Mouse (Mus musculus): ENCODE data around the gene Rcbtb2. TPM values are rescaled to one million over a fixed set of nuclear protein-coding genes. Genes with fewer than 3 reads are reported as not detected.

Rcbtb2 gene
- polyA plus RNA-seq, 1 experiment = 32.3 TPM

- Histone ChIP-seq H3K27me3 (replicated peaks; ENCODE audit: control insufficient read depth, insufficient read depth, low read length) (no peaks in the 10 kb centered on the region), H3K36me3 (ENCODE audit: control insufficient read depth, insufficient read depth, low read length) (peaks cover 7% of the 10 kb centered on the region), H3K4me3 (ENCODE audit: insufficient read depth, low read depth, low read length) (no peak overlapping the region), H3K27ac (ENCODE audit: insufficient read depth, low read depth, low read length) (no peak overlapping the region), H3K4me1 (ENCODE audit: control insufficient read depth, insufficient read depth, low read length) (no peaks in the 10 kb centered on the region)
- no peak for DNase-seq
- WGBS = 53% methylated on average over 3 of the region's 3 CpGs
- TF ChIP-seq CTCF (conservative IDR thresholded peaks at IDR 0.05; ENCODE audit: insufficient read depth, insufficient read length, low read depth, low read length) (no peak), POLR2A (IDR thresholded peaks at IDR 0.05; ENCODE audit: low read depth, low read length) (no peak)
Observed at GRCm38 (mm10) chr14:73201447-73201846, 78.6 kb downstream of the Rcbtb2 start.

GRCm38 (mm10) chr14:73204016-73204415 is 81.2 kb downstream of the Rcbtb2 start:
- H3K27me3 ChIP-seq (replicated peaks; ENCODE audit: control insufficient read depth, insufficient read depth, low read length) = no peaks in the 10 kb centered on the region
- no peak for TF ChIP-seq CTCF (conservative IDR thresholded peaks at IDR 0.05; ENCODE audit: insufficient read depth, insufficient read length, low read depth, low read length)
- TF ChIP-seq POLR2A (IDR thresholded peaks at IDR 0.05; ENCODE audit: low read depth, low read length) = no peak
- no peak overlapping the region for H3K27ac ChIP-seq (ENCODE audit: insufficient read depth, low read depth, low read length)
- H3K4me3 ChIP-seq (ENCODE audit: insufficient read depth, low read depth, low read length) = no peak overlapping the region
- peaks cover 6% of the 10 kb centered on the region for H3K36me3 ChIP-seq (ENCODE audit: control insufficient read depth, insufficient read depth, low read length)
- 63% methylated on average over 3 of the region's 3 CpGs for WGBS
- H3K4me1 ChIP-seq (ENCODE audit: control insufficient read depth, insufficient read depth, low read length) = no peaks in the 10 kb centered on the region
- no peak for DNase-seq

- peak; percentile 29 for DNase-seq
- TF ChIP-seq POLR2A (IDR thresholded peaks at IDR 0.05; ENCODE audit: low read depth, low read length) (no peak), CTCF (conservative IDR thresholded peaks at IDR 0.05; ENCODE audit: insufficient read depth, insufficient read length, low read depth, low read length) (no peak)
- H3K27me3 ChIP-seq (replicated peaks; ENCODE audit: control insufficient read depth, insufficient read depth, low read length) = no peaks in the 10 kb centered on the region
- H3K4me3 ChIP-seq (ENCODE audit: insufficient read depth, low read depth, low read length) = no peak overlapping the region
- H3K4me1 ChIP-seq (ENCODE audit: control insufficient read depth, insufficient read depth, low read length) = no peaks in the 10 kb centered on the region; the same call in 1 of the 2 replicates
- H3K36me3 ChIP-seq (ENCODE audit: control insufficient read depth, insufficient read depth, low read length) = peaks cover 6% of the 10 kb centered on the region
- no peak overlapping the region for H3K27ac ChIP-seq (ENCODE audit: insufficient read depth, low read depth, low read length)
Observed at GRCm38 (mm10) chr14:73209262-73209661, 86.4 kb downstream of the Rcbtb2 start.

- Histone ChIP-seq H3K27ac (ENCODE audit: insufficient read depth, low read depth, low read length) (no peak overlapping the region), H3K27me3 (replicated peaks; ENCODE audit: control insufficient read depth, insufficient read depth, low read length) (no peaks in the 10 kb centered on the region), H3K4me3 (ENCODE audit: insufficient read depth, low read depth, low read length) (no peak overlapping the region), H3K36me3 (ENCODE audit: control insufficient read depth, insufficient read depth, low read length) (peaks cover 6% of the 10 kb centered on the region), H3K4me1 (ENCODE audit: control insufficient read depth, insufficient read depth, low read length) (no peaks in the 10 kb centered on the region; the same call in 1 of the 2 replicates)
- 90% methylated on average over 8 of the region's 8 CpGs for WGBS
- no peak for TF ChIP-seq CTCF (conservative IDR thresholded peaks at IDR 0.05; ENCODE audit: insufficient read depth, insufficient read length, low read depth, low read length)
- TF ChIP-seq POLR2A (IDR thresholded peaks at IDR 0.05; ENCODE audit: low read depth, low read length) = no peak
- DNase-seq = no peak
Observed at GRCm38 (mm10) chr14:73210196-73210595, 87.4 kb downstream of the Rcbtb2 start.

GRCm38 (mm10) chr14:73211477-73211876 is 88.6 kb downstream of the Rcbtb2 start:
- Histone ChIP-seq H3K4me3 (ENCODE audit: insufficient read depth, low read depth, low read length) (no peak overlapping the region), H3K27me3 (replicated peaks; ENCODE audit: control insufficient read depth, insufficient read depth, low read length) (no peaks in the 10 kb centered on the region), H3K27ac (ENCODE audit: insufficient read depth, low read depth, low read length) (no peak overlapping the region), H3K36me3 (ENCODE audit: control insufficient read depth, insufficient read depth, low read length) (peaks cover 12% of the 10 kb centered on the region), H3K4me1 (ENCODE audit: control insufficient read depth, insufficient read depth, low read length) (no peaks in the 10 kb centered on the region; the same call in 1 of the 2 replicates)
- TF ChIP-seq CTCF (conservative IDR thresholded peaks at IDR 0.05; ENCODE audit: insufficient read depth, insufficient read length, low read depth, low read length) (no peak), POLR2A (IDR thresholded peaks at IDR 0.05; ENCODE audit: low read depth, low read length) (no peak)
- WGBS = 90% methylated on average over 5 of the region's 5 CpGs
- DNase-seq = no peak

GRCm38 (mm10) chr14:73217062-73217461 is 94.2 kb downstream of the Rcbtb2 start:
- no peaks in the 10 kb centered on the region for H3K4me1 ChIP-seq (ENCODE audit: control insufficient read depth, insufficient read depth, low read length)
- WGBS = 94% methylated on average over 1 of the region's 1 CpGs
- no peak for TF ChIP-seq POLR2A (IDR thresholded peaks at IDR 0.05; ENCODE audit: low read depth, low read length)
- TF ChIP-seq CTCF (conservative IDR thresholded peaks at IDR 0.05; ENCODE audit: insufficient read depth, insufficient read length, low read depth, low read length) = no peak
- no peaks in the 10 kb centered on the region for H3K27me3 ChIP-seq (replicated peaks; ENCODE audit: control insufficient read depth, insufficient read depth, low read length)
- DNase-seq = no peak
- peaks cover 9% of the 10 kb centered on the region for H3K36me3 ChIP-seq (ENCODE audit: control insufficient read depth, insufficient read depth, low read length)
- no peak overlapping the region for H3K27ac ChIP-seq (ENCODE audit: insufficient read depth, low read depth, low read length)
- no peak overlapping the region for H3K4me3 ChIP-seq (ENCODE audit: insufficient read depth, low read depth, low read length)

GRCm38 (mm10) chr14:73222316-73222970 is 99.6 kb downstream of the Rcbtb2 start:
- 87% methylated on average over 9 of the region's 9 CpGs for WGBS
- H3K36me3 ChIP-seq (ENCODE audit: control insufficient read depth, insufficient read depth, low read length) = no peaks in the 10 kb centered on the region
- H3K4me3 ChIP-seq (ENCODE audit: insufficient read depth, low read depth, low read length) = no peak overlapping the region
- H3K27me3 ChIP-seq (replicated peaks; ENCODE audit: control insufficient read depth, insufficient read depth, low read length) = no peaks in the 10 kb centered on the region
- TF ChIP-seq POLR2A (IDR thresholded peaks at IDR 0.05; ENCODE audit: low read depth, low read length) (no peak), CTCF (conservative IDR thresholded peaks at IDR 0.05; ENCODE audit: insufficient read depth, insufficient read length, low read depth, low read length) (no peak)
- H3K4me1 ChIP-seq (ENCODE audit: control insufficient read depth, insufficient read depth, low read length) = no peaks in the 10 kb centered on the region
- DNase-seq = no peak
- no peak overlapping the region for H3K27ac ChIP-seq (ENCODE audit: insufficient read depth, low read depth, low read length)
